Mouse (Mus musculus) left cerebral cortex, adult 8-10 months (tissue): Measurements from ENCODE around the gene Nfu1. TPM values are rescaled to one million over a fixed set of nuclear protein-coding genes. Genes with fewer than 3 reads are reported as not detected.

Experiments used
- DNase-seq, 2 experiments: peaks; one replicate each; pipeline ENCODE4 v3.0.0; 2022; ENCODE audit warnings: low spot score in 2 of 2
- total RNA-seq, 4 experiments: library from RNA; stranded (reverse); gene quantifications; 2 replicates each; pipeline ENCODE4 v1.2.4; 2022

Nfu1 gene
- 10 to 100 TPM; 59.1 to 74.9 (median 67.6) TPM for total RNA-seq

DNA sequence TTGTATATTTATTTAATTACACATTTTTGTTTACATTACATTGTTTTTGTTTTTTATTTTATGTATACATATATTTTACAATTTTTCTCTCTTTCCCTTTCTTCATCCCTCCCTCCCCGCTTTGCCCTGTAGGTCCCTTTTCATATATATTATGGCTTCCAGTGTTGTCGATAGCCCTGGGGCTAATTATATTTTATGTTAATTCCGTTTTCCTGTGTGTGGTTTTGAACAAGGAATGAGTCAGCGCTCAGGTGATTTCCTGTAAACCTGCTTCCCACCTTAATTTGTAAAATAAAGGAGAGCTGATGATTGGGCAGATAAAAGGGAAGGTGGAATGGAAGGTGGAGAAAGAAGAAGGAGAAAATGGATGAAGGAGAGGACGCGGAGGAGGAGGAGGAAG is at the start of gene Nfu1:
Gene Nfu1 (plus strand): TSS at position 350 of the 400 bp plus-strand sequence.
- DNase-seq = no peak

DNA sequence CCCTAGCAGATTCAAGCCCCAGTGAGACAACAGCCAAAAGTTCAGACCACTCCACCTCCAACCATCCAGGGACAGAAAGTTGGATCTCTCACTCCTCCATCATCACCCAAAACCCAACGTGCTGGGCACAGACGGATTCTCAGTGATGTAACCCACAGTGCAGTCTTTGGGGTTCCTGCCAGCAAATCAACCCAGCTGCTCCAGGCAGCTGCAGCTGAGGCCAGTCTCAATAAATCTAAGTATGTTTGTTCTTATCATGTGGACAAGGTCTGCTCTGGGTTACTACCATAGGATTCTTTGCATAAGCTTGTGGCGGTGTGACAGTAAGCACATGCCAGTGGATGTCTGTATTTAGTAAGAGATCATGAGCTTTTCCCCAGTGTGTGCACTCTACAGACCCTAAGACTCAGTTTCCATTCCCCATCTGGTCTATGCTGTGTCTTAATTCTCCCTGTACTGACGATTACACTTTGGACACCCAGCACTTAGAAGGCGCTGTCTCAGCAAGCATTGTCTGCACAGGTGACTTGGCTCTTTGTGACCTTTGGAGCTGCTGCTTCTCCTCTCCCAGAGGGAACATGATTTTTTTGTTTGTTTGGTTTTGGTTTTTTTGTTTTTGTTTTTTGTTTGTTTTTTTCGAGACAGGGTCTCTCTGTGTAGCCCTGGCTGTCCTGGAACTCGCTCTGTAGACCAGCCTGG is 44.9 kb upstream of the Nfu1 start:
- DNase-seq = no peak

GRCm38 (mm10) chr6:86967166-86967565 is 41.9 kb upstream of the Nfu1 start:
- no peak for DNase-seq

GRCm38 (mm10) chr6:86973956-86974355 is 35.1 kb upstream of the Nfu1 start:
- peak in 1 of 2 experiments; percentile 40 for DNase-seq

DNA sequence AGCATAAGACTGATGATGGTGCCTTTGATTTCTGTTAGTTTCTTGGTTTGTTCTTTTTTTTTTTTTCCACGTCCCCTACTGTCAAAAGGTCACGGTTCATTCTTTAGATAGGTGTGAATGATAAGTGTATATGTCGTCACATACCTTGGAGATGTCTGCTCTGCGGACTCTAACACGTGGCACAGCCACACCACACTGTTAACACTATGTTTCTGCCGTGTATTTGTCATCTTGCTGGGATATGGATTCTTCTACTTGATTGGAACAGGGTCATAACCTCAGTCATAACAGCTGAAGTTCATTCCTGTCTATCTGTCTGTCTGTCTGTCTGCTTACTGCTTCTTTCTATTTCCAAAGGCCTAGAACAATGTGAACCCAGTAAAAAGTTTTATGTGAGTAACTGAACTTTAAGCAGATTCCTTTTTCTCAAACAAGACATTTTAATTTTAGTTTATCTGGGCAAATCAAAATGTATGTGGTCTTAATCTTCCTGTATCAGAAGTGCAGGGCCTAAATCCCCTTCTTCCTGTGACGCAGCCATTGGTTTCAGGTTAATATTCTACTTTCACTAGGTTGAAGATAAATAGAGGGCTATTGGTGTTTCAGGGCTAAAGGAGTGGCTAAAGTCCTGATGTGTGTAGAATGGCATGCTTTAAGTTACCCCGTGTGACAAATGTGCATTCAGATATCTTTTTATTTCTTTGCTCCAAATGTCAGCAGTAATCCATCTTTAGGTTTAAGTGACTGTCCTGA is 30.7 kb upstream of the Nfu1 start:
- DNase-seq = no peak

DNA sequence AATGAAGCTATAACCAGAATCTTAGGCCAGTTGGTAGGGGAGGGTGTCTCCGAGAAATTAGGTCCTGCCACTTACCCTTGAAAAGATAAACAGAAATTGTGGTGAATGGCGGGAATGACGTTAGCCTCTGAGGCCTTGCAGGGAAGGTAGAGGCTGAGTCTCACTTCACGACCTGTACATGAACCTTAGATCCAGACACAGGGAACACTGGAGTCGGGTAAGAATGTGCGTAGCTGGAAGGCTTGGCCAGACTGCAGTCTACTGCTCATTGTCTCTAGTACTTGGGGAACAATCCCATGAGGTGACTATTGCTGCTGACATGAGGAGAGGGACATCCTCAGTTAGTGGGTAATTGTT is 30.1 kb upstream of the Nfu1 start:
- DNase-seq = no peak

DNA sequence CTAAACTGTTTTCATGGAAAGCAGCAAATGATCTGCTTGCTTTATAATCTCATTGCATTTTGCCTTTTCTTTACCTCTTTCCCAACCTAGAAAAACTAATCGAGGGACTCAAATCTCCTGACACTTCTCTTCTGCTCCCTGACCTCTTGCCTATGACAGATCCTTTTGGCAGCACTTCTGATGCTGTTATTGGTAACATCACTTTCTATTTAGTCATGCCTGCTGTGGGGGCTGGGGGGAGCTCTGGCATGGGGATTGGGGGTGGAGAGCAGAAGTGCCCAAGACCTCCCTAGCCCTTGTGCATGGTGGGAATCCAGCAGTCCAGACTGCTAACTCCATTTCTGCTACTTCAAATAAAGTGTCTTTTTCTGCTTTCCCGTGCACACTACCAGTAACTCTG is 27.8 kb upstream of the Nfu1 start:
- DNase-seq = no peak

GRCm38 (mm10) chr6:86985314-86986106 is 23.5 kb upstream of the Nfu1 start:
- DNase-seq = no peak

- no peak for DNase-seq
Measured at GRCm38 (mm10) chr6:86989576-86989975, 19.5 kb upstream of the Nfu1 start.

DNA sequence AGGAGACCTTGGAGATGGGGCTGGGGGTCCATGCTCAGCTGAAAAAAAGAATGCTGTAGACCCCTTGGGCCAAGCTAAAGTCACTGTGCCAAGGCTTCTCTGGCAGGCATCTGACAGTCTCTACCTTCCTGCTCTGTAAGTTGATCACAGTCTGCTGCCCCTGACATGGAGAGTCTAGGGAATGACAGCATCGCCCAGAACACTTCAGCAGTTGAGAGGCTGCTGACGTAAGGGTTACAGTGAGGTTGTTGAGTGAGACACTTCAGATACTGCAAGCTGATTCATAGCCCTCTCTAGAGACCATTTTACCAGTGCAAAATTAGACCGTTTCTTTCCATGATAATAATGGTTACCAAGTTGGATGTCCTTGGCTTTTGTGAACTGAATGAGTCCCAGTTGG is 18.0 kb upstream of the Nfu1 start:
- DNase-seq = no peak

DNA sequence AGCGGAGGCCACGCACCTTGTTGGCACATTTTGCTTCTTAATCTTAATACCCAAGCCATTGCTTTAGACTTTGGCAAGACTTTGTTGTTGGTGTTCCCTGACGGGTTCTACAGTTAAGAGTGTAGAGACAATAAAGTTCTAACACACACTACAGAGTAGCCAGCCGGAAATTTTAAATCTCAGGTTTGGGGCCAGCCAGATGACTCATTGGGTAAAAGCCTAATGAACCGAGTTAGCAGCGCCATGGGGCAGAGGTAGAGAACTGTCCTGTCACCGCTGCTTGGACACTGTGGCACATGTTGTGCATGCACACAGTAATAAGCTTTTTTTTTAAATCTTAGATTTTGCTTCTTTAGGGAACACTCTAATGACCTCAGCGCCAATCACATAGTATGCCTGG is 16.7 kb upstream of the Nfu1 start:
- no peak for DNase-seq

GRCm38 (mm10) chr6:86994254-86994653 is 14.8 kb upstream of the Nfu1 start:
- DNase-seq = no peak

DNA sequence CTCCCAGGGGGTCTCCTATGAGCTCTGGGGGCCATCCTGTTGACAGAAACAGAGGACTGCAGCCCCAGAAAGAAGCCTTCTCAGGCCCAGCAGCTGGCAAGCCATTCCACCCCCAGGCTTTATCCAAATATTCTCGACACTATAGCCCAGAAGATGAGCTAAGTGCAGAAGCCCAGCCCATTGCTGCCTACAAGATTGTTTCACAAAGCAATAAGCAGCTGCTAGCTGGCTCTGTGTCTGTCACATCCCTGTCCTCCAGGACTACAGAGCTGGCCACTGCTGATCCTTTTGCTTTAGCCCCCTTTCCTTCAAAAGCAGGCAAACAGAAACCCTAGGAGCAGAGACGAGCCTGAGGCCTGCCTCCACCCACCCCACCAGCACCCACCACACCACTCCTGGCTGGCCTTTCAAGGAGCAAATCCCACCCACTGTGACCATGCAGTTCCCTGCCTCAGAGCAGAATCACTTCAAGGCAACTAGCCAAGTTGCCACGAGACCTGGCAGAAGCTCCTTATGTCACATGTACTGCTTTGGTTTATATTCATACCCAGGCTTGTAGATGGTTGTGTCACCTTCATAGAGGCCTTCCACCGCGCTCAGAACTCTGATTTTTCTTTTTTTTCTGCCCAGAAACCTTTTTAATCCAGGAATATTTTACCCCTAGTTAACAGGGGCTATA is 12.3 kb upstream of the Nfu1 start:
- DNase-seq = peak; percentile 28 to 54

- DNase-seq = no peak
Measured at GRCm38 (mm10) chr6:86997360-86997759, 11.7 kb upstream of the Nfu1 start.

GRCm38 (mm10) chr6:87001995-87002394 is 7.0 kb upstream of the Nfu1 start:
- no peak for DNase-seq

GRCm38 (mm10) chr6:87002521-87003055 is 6.4 kb upstream of the Nfu1 start:
- peak; percentile 53 to 67 for DNase-seq

DNA sequence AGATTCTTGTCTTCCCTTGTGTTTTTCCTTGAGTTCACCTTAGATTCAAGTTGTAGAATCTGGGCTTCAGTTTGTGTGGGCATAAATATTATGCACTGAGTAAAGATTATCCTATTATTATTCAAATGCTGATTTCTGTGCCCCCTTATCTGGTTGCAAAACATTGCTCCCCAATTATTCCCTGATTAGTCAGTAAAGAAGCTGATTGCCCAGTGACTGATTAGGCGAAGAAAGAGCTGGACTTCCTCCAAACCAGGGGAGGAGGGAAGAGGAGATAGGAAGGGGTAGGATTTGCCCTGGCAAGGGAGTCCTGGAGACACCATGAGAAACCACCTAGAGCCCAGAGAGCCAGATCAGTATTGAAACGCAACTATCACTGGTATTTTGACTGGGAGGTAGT is 4.9 kb upstream of the Nfu1 start:
- DNase-seq = no peak

DNA sequence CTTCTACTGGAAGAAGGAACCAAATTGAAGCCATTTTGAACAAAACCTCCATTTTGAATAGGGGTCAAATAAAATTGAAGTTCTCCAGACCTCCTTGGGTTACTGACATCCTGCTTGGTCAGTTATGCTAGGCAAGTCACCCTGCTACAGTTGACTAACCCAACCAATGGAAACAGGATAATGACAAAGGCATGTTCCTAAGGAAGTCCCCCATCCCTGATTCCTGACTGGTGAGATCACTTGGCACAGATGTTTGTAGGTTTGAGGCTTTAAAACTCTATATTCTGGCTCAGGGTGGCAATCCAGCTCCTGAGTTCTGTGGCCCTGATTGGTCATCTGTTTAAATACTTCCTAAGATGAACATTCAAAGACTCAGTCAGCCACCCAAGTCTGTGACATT is 3.5 kb upstream of the Nfu1 start:
- no peak for DNase-seq

DNA sequence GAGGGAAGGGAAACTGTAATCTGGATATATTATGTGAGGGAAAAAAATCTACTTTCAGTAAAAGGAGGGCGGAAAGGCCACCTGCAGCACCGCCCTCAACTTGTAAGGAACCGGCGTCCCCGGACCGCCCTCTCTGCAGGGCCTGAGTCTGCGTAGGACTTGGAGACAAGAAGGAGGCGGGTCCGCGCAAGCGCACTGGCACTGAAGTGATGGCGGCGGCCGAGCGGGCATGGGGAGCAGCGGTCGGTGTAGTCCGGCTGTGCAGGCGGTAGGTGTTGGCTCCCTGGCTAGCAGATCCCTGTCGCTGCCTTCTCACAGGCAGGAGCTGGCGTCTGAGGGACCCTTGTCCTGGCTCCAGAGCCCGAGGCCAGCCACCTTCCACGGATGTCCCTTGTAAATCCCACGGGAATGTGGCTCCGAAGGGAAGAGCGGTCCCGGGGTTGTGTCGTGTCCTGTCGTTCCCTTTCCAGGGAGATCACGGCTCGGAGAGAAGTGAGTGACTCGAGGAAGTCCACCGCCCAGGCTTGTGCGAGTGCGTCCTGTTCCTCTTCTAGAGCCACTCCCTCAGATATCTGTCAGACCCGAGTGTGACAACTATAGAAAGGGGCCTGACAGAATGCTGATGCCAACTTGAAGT is 774 bp downstream of the Nfu1 start:
- DNase-seq = peak; percentile 85 to 92

GRCm38 (mm10) chr6:87016916-87017315 is 7.9 kb downstream of the Nfu1 start:
- DNase-seq = no peak

DNA sequence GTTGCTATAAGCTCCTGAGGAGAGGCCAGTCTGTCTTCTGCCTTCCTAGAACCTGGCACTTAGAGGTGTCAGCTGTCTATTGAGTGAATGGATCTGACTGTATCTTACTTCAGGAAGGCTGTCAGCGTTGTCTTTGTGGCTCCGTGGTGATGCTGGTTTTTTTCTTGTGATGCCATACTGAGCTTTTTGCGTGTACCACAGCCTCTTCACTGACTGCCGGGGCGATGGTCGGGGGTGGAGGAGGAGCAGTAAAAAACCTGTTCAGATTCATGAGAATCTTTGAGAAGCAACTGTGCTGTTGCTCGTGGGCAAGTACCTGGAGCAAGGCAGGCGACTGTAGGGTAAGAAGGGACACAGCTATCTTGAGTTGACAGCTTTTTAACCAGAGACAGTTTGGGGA is 9.8 kb downstream of the Nfu1 start:
- no peak for DNase-seq
